Mouse (Mus musculus): ENCODE results near the gene Acmsd.
A peak's percentile ranks its signal among the peaks of the same experiment; 100 is the strongest.

DNA sequence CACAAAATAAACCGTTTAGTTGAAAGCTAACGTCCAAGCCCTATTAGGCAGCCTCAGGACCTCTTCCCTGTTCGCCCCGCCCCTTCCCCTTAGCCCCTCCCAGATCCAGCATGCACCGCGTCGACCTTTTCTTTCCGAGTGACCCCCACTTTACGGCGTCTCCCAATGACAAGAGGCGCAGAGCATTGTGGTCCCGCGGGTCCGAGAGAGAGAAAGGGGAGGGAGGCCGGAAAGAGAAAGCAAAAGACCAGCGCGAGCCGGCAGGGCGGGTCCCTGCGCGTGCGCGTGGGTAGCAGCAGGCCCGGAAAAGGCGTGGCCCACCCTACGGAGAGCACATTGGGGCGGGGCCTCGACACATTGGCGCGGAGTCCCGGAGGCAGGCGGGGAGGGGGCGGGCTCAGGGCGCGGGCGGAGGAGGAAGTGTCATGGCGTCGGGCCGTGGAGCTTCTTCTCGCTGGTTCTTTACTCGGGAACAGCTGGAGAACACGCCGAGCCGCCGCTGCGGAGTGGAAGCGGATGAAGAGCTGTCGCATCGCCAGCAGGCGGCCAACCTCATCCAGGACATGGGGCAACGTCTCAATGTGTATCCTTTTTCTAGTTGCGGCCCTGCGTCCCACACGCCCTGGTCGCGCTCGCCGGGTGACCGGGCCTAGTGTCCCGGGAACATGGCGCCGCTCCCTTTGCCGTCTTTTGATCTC is 44.7 kb downstream of the Acmsd start, which contains the start of gene Ccnt2:
- TF ChIP-seq POLR2A (IDR thresholded peaks at IDR 0.05; ENCODE audit: low read depth, low read length) (peak; percentile 75), CTCF (IDR thresholded peaks at IDR 0.05; ENCODE audit: extremely low read depth, insufficient read depth, insufficient read length, insufficient replicate concordance) (no peak)
